In genomic region chr17:27611519-27611884, GRCm38 (mm10) we compare ENCODE assay signal across 20 mouse cellular contexts. TPM values are rescaled to one million over a fixed set of nuclear protein-coding genes. Genes with fewer than 3 reads are reported as not detected.
DNase-seq lines count a peak whose midpoint lies in the region; ATAC-seq and TF ChIP-seq lines count a peak whose summit lies in the region.
"Had no signal": no experiment of that assay in that cellular context is flagged by ENCODE, and none has a peak within 500 bp of the region (broad histone marks: within the 10 kb centered on the region; RNA-seq: fewer than 3 reads in every experiment).

No protein-coding gene starts in this region.

- no peak overlapping the region for H3K9ac ChIP-seq in heart, adult 2 months (ENCODE audit: low read depth, low read length)
- H3K9ac ChIP-seq in kidney, embryonic 15.5 days, result no peak overlapping the region
- H3K9ac ChIP-seq in liver, postnatal 0 days (replicated peaks), result no peak overlapping the region
- no peak overlapping the region for H3K9ac ChIP-seq in midbrain, embryonic 15.5 days
- H3K9ac ChIP-seq: forebrain, embryonic 13.5 days; lung, embryonic 14.5 days; midbrain, embryonic 13.5 days had no signal

- no peak for TF ChIP-seq POLR2A in heart, adult 2 months (IDR thresholded peaks at IDR 0.05; ENCODE audit: insufficient read depth, low read depth, low read length)

- 20% methylated on average over 3 of the region's 3 CpGs for WGBS in heart, adult 2 months
- 43% methylated on average over 3 of the region's 3 CpGs for WGBS in kidney, embryonic 15.5 days
- WGBS in liver, postnatal 0 days (ENCODE audit: insufficient replicate concordance), result 38% methylated on average over 3 of the region's 3 CpGs
- WGBS in midbrain, embryonic 15.5 days, result 83% methylated on average over 3 of the region's 3 CpGs

- peaks cover 20% of the 10 kb centered on the region for H3K4me1 ChIP-seq in heart, adult 2 months (ENCODE audit: control insufficient read depth, insufficient read depth, low read length)
- H3K4me1 ChIP-seq in kidney, embryonic 15.5 days, result peaks cover 34% of the 10 kb centered on the region
- H3K4me1 ChIP-seq in liver, postnatal 0 days (ENCODE audit: insufficient read depth), result peaks cover 20% of the 10 kb centered on the region
- H3K4me1 ChIP-seq in midbrain, embryonic 15.5 days, result peaks cover 41% of the 10 kb centered on the region

- H3K4me2 ChIP-seq in kidney, embryonic 15.5 days, result no peak overlapping the region
- H3K4me2 ChIP-seq in liver, postnatal 0 days (ENCODE audit: low read depth, low read length), result no peak overlapping the region
- no peak overlapping the region for H3K4me2 ChIP-seq in midbrain, embryonic 15.5 days
- H3K4me2 ChIP-seq: forebrain, embryonic 13.5 days; lung, embryonic 14.5 days; midbrain, embryonic 13.5 days had no signal

- H3K79me2 ChIP-seq in heart, adult 2 months (replicated peaks; ENCODE audit: control insufficient read depth, insufficient read depth, low read length), result peaks cover 14% of the 10 kb centered on the region

- ATAC-seq in kidney, embryonic 15.5 days (replicated peaks; ENCODE audit: low FRiP score), result no peak
- peak; percentile 60; the same call in 1 of the 2 replicates for ATAC-seq in liver, postnatal 0 days
- ATAC-seq in midbrain, embryonic 15.5 days (replicated peaks), result no peak
- ATAC-seq: forebrain, embryonic 13.5 days; intestine, postnatal 0 days; midbrain, embryonic 13.5 days; Patski had no signal

- no peak for TF ChIP-seq EP300 in heart, adult 2 months (IDR thresholded peaks at IDR 0.05; ENCODE audit: insufficient read depth, low read depth, low read length)
- TF ChIP-seq EP300 in liver, postnatal 0 days (IDR thresholded peaks at IDR 0.05; ENCODE audit: low read depth), result no peak

- no peak for TF ChIP-seq CTCF in heart, adult 2 months (IDR thresholded peaks at IDR 0.05)
- no peak for TF ChIP-seq CTCF in liver, postnatal 0 days (IDR thresholded peaks at IDR 0.05; ENCODE audit: low read depth)

- no peak for DNase-seq in heart, adult 2 months
- DNase-seq in heart, postnatal 14 days, result no peak
- DNase-seq in kidney, adult 11 months, result no peak
- DNase-seq in R1 (ENCODE audit: low read depth, low spot score), result peak; percentile 64
- no peak for DNase-seq in liver, postnatal 0 days
- no peak for DNase-seq in gastrocnemius, postnatal 4 days (ENCODE audit: low spot score in 2 of 2)
- DNase-seq: cerebellum, adult 11-12 months; embryo, embryonic 11 days; gastrocnemius, postnatal 36 days; kidney, postnatal 4 days; lung, embryonic 14.5 days had no signal

- H3K36me3 ChIP-seq in heart, adult 2 months (ENCODE audit: control insufficient read depth, insufficient read depth, low read length), result no peaks in the 10 kb centered on the region
- peaks cover 15% of the 10 kb centered on the region for H3K36me3 ChIP-seq in kidney, embryonic 15.5 days
- no peaks in the 10 kb centered on the region; the same call in 1 of the 2 replicates for H3K36me3 ChIP-seq in liver, postnatal 0 days (replicated peaks; ENCODE audit: insufficient read depth, low read length)
- H3K36me3 ChIP-seq in midbrain, embryonic 15.5 days (replicated peaks), result no peaks in the 10 kb centered on the region

- peak overlapping the region; percentile 3; the same call in 1 of the 2 replicates for H3K27ac ChIP-seq in heart, adult 2 months
- 0 out of 2 replicates have a peak overlapping the region, but pooled peaks have one; percentile 2 for H3K27ac ChIP-seq in kidney, embryonic 15.5 days
- no peak overlapping the region for H3K27ac ChIP-seq in liver, postnatal 0 days (ENCODE audit: low read depth)
- no peak overlapping the region for H3K27ac ChIP-seq in midbrain, embryonic 15.5 days
- H3K27ac ChIP-seq: forebrain, embryonic 13.5 days; midbrain, embryonic 13.5 days had no signal

- no peak overlapping the region for H3K4me3 ChIP-seq in heart, adult 2 months
- no peak overlapping the region for H3K4me3 ChIP-seq in kidney, embryonic 15.5 days (replicated peaks)
- no peak overlapping the region for H3K4me3 ChIP-seq in liver, postnatal 0 days (ENCODE audit: low read depth, low read length)
- H3K4me3 ChIP-seq in midbrain, embryonic 15.5 days, result no peak overlapping the region
- H3K4me3 ChIP-seq: forebrain, embryonic 13.5 days; midbrain, embryonic 13.5 days had no signal

- intact Hi-C loops in heart, adult 2 months (cut with DNase I), result no loop called here
- intact Hi-C loops in heart, postnatal 14 days (cut with DNase I), result no loop called here

- H3K27me3 ChIP-seq in heart, adult 2 months (ENCODE audit: control insufficient read depth, insufficient read depth, low read length), result no peaks in the 10 kb centered on the region
- H3K27me3 ChIP-seq in kidney, embryonic 15.5 days, result no peaks in the 10 kb centered on the region
- no peaks in the 10 kb centered on the region for H3K27me3 ChIP-seq in liver, postnatal 0 days (ENCODE audit: insufficient read depth, low read length)
- H3K27me3 ChIP-seq in midbrain, embryonic 15.5 days (replicated peaks), result no peaks in the 10 kb centered on the region
- H3K27me3 ChIP-seq: forebrain, embryonic 13.5 days; midbrain, embryonic 13.5 days; Patski had no signal

- no peaks in the 10 kb centered on the region for H3K9me3 ChIP-seq in kidney, embryonic 15.5 days (replicated peaks)
- H3K9me3 ChIP-seq in liver, postnatal 0 days (ENCODE audit: low read length), result no peaks in the 10 kb centered on the region
- no peaks in the 10 kb centered on the region for H3K9me3 ChIP-seq in midbrain, embryonic 15.5 days
- H3K9me3 ChIP-seq: forebrain, embryonic 13.5 days; midbrain, embryonic 13.5 days had no signal

RNA-seq across cellular contexts. Expression of gene Nudt3, which starts 11.8 kb away (rescaled TPM):
- 100 to 1,000 TPM; 330 to 346 TPM for total RNA-seq in heart, adult 2 months (2021)
- 143 and 189 TPM in 2 replicates for polyA plus RNA-seq in heart, adult 2 months (2012; rRNA removed)
- 100 to 1,000 TPM; 320 to 341 TPM for total RNA-seq in heart, postnatal 14 days (2021)
- polyA plus RNA-seq in kidney, embryonic 15.5 days (2015; fragmentation: Nextera tagmentation; extraction: Ambion mirVana), result 75.2 and 81.5 TPM in 2 replicates
- 17.9 and 20.2 TPM in 2 replicates for polyA plus RNA-seq in liver, postnatal 0 days (2015; fragmentation: Nextera tagmentation; extraction: Ambion mirVana)
- 100 to 1,000 TPM; 316 to 327 TPM for total RNA-seq in gastrocnemius, postnatal 4 days (2021)
- 251 and 274 TPM in 2 replicates for polyA plus RNA-seq in midbrain, embryonic 15.5 days (2015; fragmentation: Nextera tagmentation; extraction: Ambion mirVana)

RNA-seq across cellular contexts. Expression of gene RPS10-NUDT3, which starts 23.5 kb away (rescaled TPM):
- total RNA-seq in heart, adult 2 months (2021), result not detected
- not detected in 2 replicates for polyA plus RNA-seq in heart, adult 2 months (2012; rRNA removed)
- not detected for total RNA-seq in heart, postnatal 14 days (2021)
- not detected in 2 replicates for polyA plus RNA-seq in kidney, embryonic 15.5 days (2015; fragmentation: Nextera tagmentation; extraction: Ambion mirVana)
- not detected in 2 replicates for polyA plus RNA-seq in liver, postnatal 0 days (2015; fragmentation: Nextera tagmentation; extraction: Ambion mirVana)
- not detected for total RNA-seq in gastrocnemius, postnatal 4 days (2021)
- polyA plus RNA-seq in midbrain, embryonic 15.5 days (2015; fragmentation: Nextera tagmentation; extraction: Ambion mirVana), result not detected in 2 replicates
- total RNA-seq: adrenal gland, postnatal 4 days; gastrocnemius, postnatal 36 days had no signal
- polyA plus RNA-seq: forebrain, embryonic 13.5 days; intestine, postnatal 0 days; lung, embryonic 14.5 days; midbrain, embryonic 13.5 days; neural tube, embryonic 14.5 days; thymus, postnatal 0 days had no signal

RNA-seq across cellular contexts. Expression of gene Rps10, which starts 25.0 kb away (rescaled TPM):
- 100 to 1,000 TPM; 529 to 604 TPM for total RNA-seq in heart, adult 2 months (2021)
- polyA plus RNA-seq in heart, adult 2 months (2012; rRNA removed), result 448 and 482 TPM in 2 replicates
- total RNA-seq in heart, postnatal 14 days (2021), result 100 to 1,000 TPM; 542 to 580 TPM
- polyA plus RNA-seq in kidney, embryonic 15.5 days (2015; fragmentation: Nextera tagmentation; extraction: Ambion mirVana), result 973 and 1,016 TPM in 2 replicates
- polyA plus RNA-seq in liver, postnatal 0 days (2015; fragmentation: Nextera tagmentation; extraction: Ambion mirVana), result 523 and 535 TPM in 2 replicates
- total RNA-seq in gastrocnemius, postnatal 4 days (2021), result 1,000 to 10,000 TPM in 1 of 2 experiments, 100 to 1,000 TPM in 1; 893 to 1,001 TPM
- polyA plus RNA-seq in midbrain, embryonic 15.5 days (2015; fragmentation: Nextera tagmentation; extraction: Ambion mirVana), result 417 and 421 TPM in 2 replicates

RNA-seq across cellular contexts. Expression of gene Pacsin1, which starts 43.8 kb away (rescaled TPM):
- total RNA-seq in heart, adult 2 months (2021), result under 1 TPM; 0.44 to 0.45 TPM
- 0.29 and 0.61 TPM in 2 replicates for polyA plus RNA-seq in heart, adult 2 months (2012; rRNA removed)
- total RNA-seq in heart, postnatal 14 days (2021), result under 1 TPM; 0.27 to 0.48 TPM
- polyA plus RNA-seq in kidney, embryonic 15.5 days (2015; fragmentation: Nextera tagmentation; extraction: Ambion mirVana), result 0.99 and 1.5 TPM in 2 replicates
- polyA plus RNA-seq in liver, postnatal 0 days (2015; fragmentation: Nextera tagmentation; extraction: Ambion mirVana), result 0.27 and 0.29 TPM in 2 replicates
- total RNA-seq in gastrocnemius, postnatal 4 days (2021), result under 1 TPM; 0.18 to 0.78 TPM
- polyA plus RNA-seq in midbrain, embryonic 15.5 days (2015; fragmentation: Nextera tagmentation; extraction: Ambion mirVana), result 55.5 and 55.7 TPM in 2 replicates

RNA-seq across cellular contexts. Expression of gene AI413582, which starts 45.9 kb away (rescaled TPM):
- 1 to 10 TPM; 9.1 TPM for total RNA-seq in heart, adult 2 months (2021)
- polyA plus RNA-seq in heart, adult 2 months (2012; rRNA removed), result 14.1 and 22.4 TPM in 2 replicates
- 10 to 100 TPM in 1 of 2 experiments, 1 to 10 TPM in 1; 10.0 to 10.4 TPM for total RNA-seq in heart, postnatal 14 days (2021)
- 14.1 and 17.3 TPM in 2 replicates for polyA plus RNA-seq in kidney, embryonic 15.5 days (2015; fragmentation: Nextera tagmentation; extraction: Ambion mirVana)
- polyA plus RNA-seq in liver, postnatal 0 days (2015; fragmentation: Nextera tagmentation; extraction: Ambion mirVana), result 15.0 and 16.7 TPM in 2 replicates
- total RNA-seq in gastrocnemius, postnatal 4 days (2021), result 1 to 10 TPM; 5.4 to 7.0 TPM
- 57.0 and 59.5 TPM in 2 replicates for polyA plus RNA-seq in midbrain, embryonic 15.5 days (2015; fragmentation: Nextera tagmentation; extraction: Ambion mirVana)

Comparison
In these comparisons a context has a peak if more than half of its experiments do, and no peak if none do; other contexts are left out.
1. H3K27ac ChIP-seq: peak in heart, adult 2 months (single experiment) and kidney, embryonic 15.5 days (single experiment); none in liver, postnatal 0 days (single experiment) and midbrain, embryonic 15.5 days (single experiment).